Mouse (Mus musculus) heart, embryonic 14.5 days (tissue): ENCODE results near the gene Mlycd. TPM values are rescaled to one million over a fixed set of nuclear protein-coding genes. Genes with fewer than 3 reads are reported as not detected.

Source experiments
- ATAC-seq: fragments of 200-750 bp; cut with Nextera tagmentation; 2 replicates; pipeline ENCODE4 v1.8.0; 2017; ENCODE audit warnings: low read depth, moderate TSS enrichment; ENCODE audit not compliant: insufficient number of reproducible peaks, insufficient read depth, low FRiP score
- H3K27ac ChIP-seq, 2 experiments: fragments of 200-500 bp in 1 of 2; fragments of 300-500 bp in 1 of 2; sonication (generic) in 1 of 2; replicated peaks in 1 of 2; 2 replicates each; pipeline ENCODE4 v1.5.1; 2012 to 2014; ENCODE audit warnings: low read depth in 2 of 2, low read length in 2 of 2, control low read depth in 1 of 2, mild to moderate bottlenecking in 1 of 2, mixed read lengths in 1 of 2; ENCODE audit not compliant: control insufficient read depth in 1 of 2, insufficient read depth in 1 of 2
- H3K27me3 ChIP-seq: fragments of 300-500 bp; sonication (generic); 2 replicates; pipeline ENCODE4 v1.6.1; 2014; ENCODE audit warnings: mild to moderate bottlenecking, low read length, control low read depth; ENCODE audit not compliant: control insufficient read depth, insufficient read depth
- H3K36me3 ChIP-seq: fragments of 300-500 bp; sonication (generic); 2 replicates; pipeline ENCODE4 v1.6.1; 2014; ENCODE audit warnings: mild to moderate bottlenecking, control low read depth, low read length, mixed read lengths; ENCODE audit not compliant: control insufficient read depth, insufficient read depth
- H3K4me1 ChIP-seq, 2 experiments: fragments of 200-500 bp in 1 of 2; fragments of 300-500 bp in 1 of 2; sonication (generic) in 1 of 2; 2 replicates each; pipeline ENCODE4 v1.6.1; 2012 to 2014; ENCODE audit warnings: low read length in 2 of 2, control low read depth in 1 of 2, mixed read lengths in 1 of 2; ENCODE audit not compliant: control insufficient read depth in 2 of 2, insufficient read depth in 2 of 2
- H3K4me2 ChIP-seq: fragments of 300-500 bp; sonication (generic); 2 replicates; pipeline ENCODE4 v1.6.1; 2014; ENCODE audit warnings: mild to moderate bottlenecking, low read length
- H3K4me3 ChIP-seq, 2 experiments: fragments of 200-500 bp in 1 of 2; fragments of 300-500 bp in 1 of 2; sonication (generic) in 1 of 2; 2 replicates each; pipeline ENCODE4 v1.5.1; 2012 to 2014; ENCODE audit warnings: low read length in 2 of 2, mild to moderate bottlenecking in 2 of 2, control low read depth in 1 of 2, low read depth in 1 of 2, moderate library complexity in 1 of 2; ENCODE audit not compliant: control insufficient read depth in 1 of 2, insufficient read depth in 1 of 2
- H3K9ac ChIP-seq: fragments of 300-500 bp; sonication (generic); 2 replicates; pipeline ENCODE4 v1.6.1; 2014; ENCODE audit warnings: mild to moderate bottlenecking, low read length
- H3K9me3 ChIP-seq: fragments of 300-500 bp; sonication (generic); 2 replicates; pipeline ENCODE4 v1.6.1; 2016; ENCODE audit warnings: low read length, control low read depth; ENCODE audit not compliant: control insufficient read depth
- WGBS: fragments of 180-500 bp; shearing (Covaris S2); extraction: QIAGEN DNeasy Blood & Tissue Kit; methylation state at CpG from one replicate; pipeline ENCODE4 v1.1.7; 2014; 5-methylcytosine and 5-hydroxymethylcytosine counted together
- polyA plus RNA-seq: library from polyadenylated mRNA; unstranded; fragments of >200 nt; fragmentation: Nextera tagmentation; extraction: Ambion mirVana; gene quantifications from 2 replicates; pipeline ENCODE4 v1.2.1, GENCODE M21; 2014

Mlycd gene
- polyA plus RNA-seq, 1 experiment from 2014 or later: 25.0 TPM

DNA sequence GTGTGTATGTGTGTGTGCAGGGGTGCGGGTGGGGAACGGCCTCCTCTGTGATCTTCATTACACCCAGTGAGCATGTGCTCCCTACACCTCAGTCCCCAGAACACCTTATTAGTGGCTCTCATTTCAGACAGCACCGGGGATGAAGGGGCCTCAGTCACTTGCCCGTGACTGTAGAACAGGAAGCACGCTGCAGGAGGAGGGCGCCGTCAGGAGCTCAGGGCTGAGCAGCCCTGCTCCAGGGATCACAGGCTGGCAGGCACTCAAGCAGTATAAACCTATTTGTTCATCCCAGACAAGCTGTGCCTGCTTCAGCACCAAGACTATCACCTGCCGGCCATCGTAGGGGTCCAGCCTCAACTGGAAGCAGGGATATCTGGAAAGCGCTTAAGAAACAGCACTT lies 9.2 kb downstream of the Mlycd start:
- no peaks in the 10 kb centered on the region for H3K27me3 ChIP-seq
- H3K4me2 ChIP-seq: no peak overlapping the region
- 75% methylated on average over 10 of the region's 10 CpGs for WGBS
- H3K36me3 ChIP-seq: peaks cover 62% of the 10 kb centered on the region
- H3K27ac ChIP-seq: no peak overlapping the region
- no peak overlapping the region for H3K9ac ChIP-seq
- H3K9me3 ChIP-seq: no peaks in the 10 kb centered on the region
- H3K4me1 ChIP-seq: peaks cover 7 to 8% of the 10 kb centered on the region in 2 experiments
- no peak overlapping the region for H3K4me3 ChIP-seq
- no peak for ATAC-seq

DNA sequence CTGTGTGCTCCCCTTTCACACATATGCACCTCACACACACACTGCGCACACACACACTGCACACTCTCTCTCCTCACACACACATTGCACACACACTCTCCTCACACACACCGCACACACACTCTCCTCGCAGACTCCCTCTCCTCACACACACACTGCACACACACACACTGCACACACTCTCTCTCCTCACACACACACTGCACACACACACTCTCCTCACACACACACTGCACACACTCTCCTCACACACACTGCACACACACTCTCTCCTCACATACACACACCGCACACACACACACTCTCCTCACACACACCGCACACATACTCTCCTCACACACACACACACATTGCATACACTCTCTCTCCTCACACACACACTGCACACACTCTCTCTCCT lies 10.0 kb downstream of the Mlycd start:
- no peaks in the 10 kb centered on the region for H3K27me3 ChIP-seq
- no peak overlapping the region for H3K9ac ChIP-seq
- H3K27ac ChIP-seq: no peak overlapping the region
- no peak for ATAC-seq
- no peak overlapping the region for H3K4me3 ChIP-seq
- H3K4me1 ChIP-seq: peaks cover under 1% of the 10 kb centered on the region in 2 experiments; a peak in 3 of 4 replicates
- no peak overlapping the region for H3K4me2 ChIP-seq
- peaks cover 70% of the 10 kb centered on the region for H3K36me3 ChIP-seq
- no peaks in the 10 kb centered on the region for H3K9me3 ChIP-seq
- 94% methylated on average over 5 of the region's 5 CpGs for WGBS

DNA sequence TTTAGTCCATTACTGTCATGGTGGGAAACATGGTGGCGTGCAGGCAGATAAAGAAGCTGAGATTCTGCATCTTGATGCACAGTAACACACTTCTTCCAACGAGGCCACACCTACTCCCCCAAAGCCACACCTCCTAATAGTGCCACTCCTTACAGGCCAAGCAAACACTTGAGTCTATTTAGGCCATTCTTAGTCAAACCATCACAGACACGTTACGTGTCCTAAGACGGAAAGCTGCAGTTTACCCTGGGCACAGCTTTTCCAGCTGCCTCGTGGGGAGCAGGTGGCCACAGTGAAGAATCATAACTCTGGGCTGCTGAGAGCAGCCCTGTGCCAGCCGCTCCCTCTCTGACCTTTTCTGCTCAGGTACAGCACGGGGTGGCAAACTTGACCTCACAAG lies 13.6 kb downstream of the Mlycd start:
- ATAC-seq: no peak
- Histone ChIP-seq H3K27me3 (no peaks in the 10 kb centered on the region), H3K27ac (no peak overlapping the region), H3K4me1 (peaks cover 4 to 5% of the 10 kb centered on the region in 2 experiments; a peak in 1 of 4 replicates), H3K9ac (no peak overlapping the region), H3K4me3 (no peak overlapping the region), H3K4me2 (no peak overlapping the region), H3K36me3 (peaks cover 81% of the 10 kb centered on the region), H3K9me3 (no peaks in the 10 kb centered on the region)
- 90% methylated on average over 8 of the region's 8 CpGs for WGBS

DNA sequence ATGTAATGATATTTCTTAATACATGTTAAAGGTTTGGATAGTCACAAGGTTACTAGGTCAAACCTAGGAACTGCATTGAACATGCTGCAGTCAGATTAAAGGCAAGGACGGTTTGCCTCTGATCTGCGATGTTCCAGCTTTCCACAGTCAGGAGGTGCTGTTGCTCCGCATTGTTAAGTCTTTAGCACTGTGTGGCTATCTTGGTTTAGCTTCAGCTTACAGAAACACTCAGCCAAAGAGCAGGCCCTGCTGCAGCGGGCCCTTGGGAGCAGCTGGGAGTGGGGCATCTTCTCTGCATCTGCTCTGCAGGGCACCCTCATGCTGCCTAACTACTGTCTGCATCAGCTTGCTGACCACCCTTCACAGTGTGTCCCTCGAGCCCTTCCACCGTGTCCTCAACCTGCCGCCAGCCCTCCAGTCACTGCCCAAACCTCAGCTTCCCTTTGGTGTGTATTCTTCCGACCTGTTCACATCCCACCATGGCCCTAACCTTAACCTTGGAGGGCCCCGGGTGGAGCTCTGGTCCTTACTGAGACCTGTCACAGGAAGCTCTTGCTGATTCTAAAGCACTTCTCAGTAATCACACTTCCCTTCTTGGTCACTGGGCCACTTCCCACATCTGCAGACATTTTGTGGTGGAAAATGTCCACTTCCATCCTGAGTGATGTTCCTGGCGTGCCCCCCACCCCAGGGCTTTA lies 17.5 kb downstream of the Mlycd start:
- 49% methylated on average over 10 of the region's 10 CpGs for WGBS

DNA sequence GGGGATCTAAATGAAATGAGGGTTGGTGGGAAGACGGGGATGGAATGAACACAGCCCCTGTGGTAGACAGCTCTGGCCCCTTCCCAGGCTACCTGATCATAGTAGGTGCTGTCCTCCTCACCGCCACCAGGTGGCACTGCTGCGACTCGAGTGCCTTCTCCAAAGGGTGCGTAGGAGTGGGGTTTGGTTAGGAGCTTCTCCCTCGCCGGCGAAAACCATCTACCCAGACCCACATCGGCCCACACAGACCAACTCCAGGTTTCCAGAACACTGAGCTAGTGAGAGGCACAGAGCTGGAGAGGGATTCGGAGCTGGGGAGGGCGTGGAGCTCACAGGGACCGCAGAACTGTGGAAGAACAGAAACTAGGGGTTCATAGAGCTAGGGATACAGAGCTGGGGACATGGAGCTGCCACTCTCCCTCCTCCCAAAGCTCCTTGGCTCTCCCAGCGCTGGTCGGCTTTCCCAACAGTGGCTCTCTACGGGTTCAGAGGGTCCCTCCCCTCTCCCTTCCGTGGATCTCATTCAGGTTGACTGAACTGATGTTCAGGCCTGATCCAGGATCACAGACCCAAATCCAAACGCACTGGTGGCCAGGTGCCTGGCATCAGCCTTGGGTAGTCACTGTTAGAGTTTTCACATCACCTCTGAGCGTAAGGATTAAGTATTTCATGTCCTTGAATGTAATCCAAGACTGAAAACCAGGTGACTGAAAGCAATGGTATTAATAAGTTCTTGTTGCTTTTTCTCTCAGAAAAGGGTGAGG lies 18.2 kb downstream of the Mlycd start:
- H3K27me3 ChIP-seq: peaks cover 12% of the 10 kb centered on the region
- no peak overlapping the region for H3K27ac ChIP-seq
- no peaks in the 10 kb centered on the region for H3K9me3 ChIP-seq
- H3K9ac ChIP-seq: peak overlapping the region; percentile 46
- H3K4me3 ChIP-seq: peak overlapping the region; percentile 22 to 33
- H3K36me3 ChIP-seq: peaks cover 39% of the 10 kb centered on the region
- peak overlapping the region; percentile 59 for H3K4me2 ChIP-seq
- WGBS: 11% methylated on average over 18 of the region's 18 CpGs
- ATAC-seq: peak; percentile 60
- H3K4me1 ChIP-seq: peaks cover 4 to 5% of the 10 kb centered on the region in 2 experiments; a peak in 1 of 4 replicates

More for the DNA sequence above, 17.5 kb downstream of the Mlycd start:
- Histone ChIP-seq H3K9me3 (no peaks in the 10 kb centered on the region), H3K36me3 (peaks cover 46% of the 10 kb centered on the region), H3K4me3 (no peak overlapping the region), H3K27me3 (peaks cover 12% of the 10 kb centered on the region), H3K4me1 (peaks cover 4 to 5% of the 10 kb centered on the region in 2 experiments; a peak in 1 of 4 replicates), H3K4me2 (no peak overlapping the region), H3K27ac (no peak overlapping the region), H3K9ac (no peak overlapping the region)
- no peak for ATAC-seq

DNA sequence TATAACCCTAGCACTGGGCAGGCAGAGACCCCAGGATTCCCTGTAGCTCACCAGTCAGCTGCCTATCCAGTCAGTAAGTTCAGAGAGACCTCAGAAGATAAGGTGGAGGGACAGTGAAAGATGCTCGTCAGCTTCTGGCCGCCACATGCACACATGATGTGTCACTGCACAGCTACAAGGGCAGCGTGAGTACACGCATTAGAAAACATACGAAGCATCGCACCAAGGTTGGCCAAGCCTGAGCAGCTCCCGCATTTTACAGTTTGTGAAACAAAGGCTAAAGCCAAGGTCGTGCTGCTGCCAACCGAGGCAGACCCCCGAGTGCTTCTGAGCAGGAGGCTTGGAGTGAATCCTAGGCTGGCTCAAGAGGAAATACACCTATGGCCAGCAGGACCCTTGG lies 18.9 kb downstream of the Mlycd start:
- Histone ChIP-seq H3K27ac (no peak overlapping the region), H3K4me3 (no peak overlapping the region), H3K4me2 (no peak overlapping the region), H3K27me3 (peaks cover 12% of the 10 kb centered on the region), H3K9me3 (no peaks in the 10 kb centered on the region), H3K36me3 (peaks cover 32% of the 10 kb centered on the region), H3K9ac (no peak overlapping the region), H3K4me1 (peaks cover 4 to 5% of the 10 kb centered on the region in 2 experiments; a peak in 1 of 4 replicates)
- no peak for ATAC-seq
- 77% methylated on average over 10 of the region's 10 CpGs for WGBS

DNA sequence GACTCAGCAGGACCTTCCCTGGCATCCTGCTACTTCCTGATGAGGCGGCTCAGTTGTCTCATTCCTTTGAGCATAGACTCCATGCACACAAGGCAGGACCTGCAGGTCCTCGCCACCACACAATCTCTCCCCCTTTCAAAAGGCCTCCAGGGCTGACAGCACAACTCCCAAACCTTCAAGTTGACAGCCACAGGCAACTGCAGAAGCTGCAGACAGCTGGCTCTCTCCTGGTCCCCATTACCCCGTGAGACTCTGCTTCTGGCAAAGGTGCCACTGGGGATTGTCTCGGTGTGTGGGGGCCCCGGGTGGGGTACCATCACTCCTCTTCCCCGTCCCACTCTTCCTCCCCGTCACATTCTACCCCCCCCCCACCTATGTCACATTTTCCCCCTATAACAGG lies 25.6 kb downstream of the Mlycd start:
- Histone ChIP-seq H3K4me2 (no peak overlapping the region), H3K9ac (no peak overlapping the region), H3K27me3 (peaks cover 9% of the 10 kb centered on the region), H3K9me3 (no peaks in the 10 kb centered on the region), H3K27ac (no peak overlapping the region), H3K4me1 (peaks cover 20 to 21% of the 10 kb centered on the region in 2 experiments), H3K4me3 (no peak overlapping the region), H3K36me3 (no peaks in the 10 kb centered on the region)
- WGBS: 68% methylated on average over 7 of the region's 7 CpGs
- ATAC-seq: no peak
